Mouse (Mus musculus): ENCODE results near the gene Letm1.

GRCm38 (mm10) chr5:33694848-33695717 is 87.5 kb downstream of the Letm1 start:
- 0 out of 2 replicates have a peak, but pooled peaks have one; percentile 10 for TF ChIP-seq CTCF (IDR thresholded peaks at IDR 0.05)
- no peak for TF ChIP-seq EP300 (IDR thresholded peaks at IDR 0.05)
